Mouse (Mus musculus) bone marrow, adult 2 months (tissue): Measurements from ENCODE around the gene Rdh16f2.

ENCODE experiments used
- CTCF ChIP-seq: fragments of 200-500 bp; IDR thresholded peaks from 2 replicates; pipeline ENCODE4 v1.5.1; 2011; ENCODE audit warnings: low read length, control low read depth; ENCODE audit not compliant: control insufficient read depth, insufficient read depth
- POLR2A ChIP-seq: fragments of 200-500 bp; IDR thresholded peaks from 2 replicates; pipeline ENCODE4 v1.6.1; 2011; ENCODE audit warnings: low read depth, mild to moderate bottlenecking, control low read depth, low read length, borderline replicate concordance; ENCODE audit not compliant: control insufficient read depth

DNA sequence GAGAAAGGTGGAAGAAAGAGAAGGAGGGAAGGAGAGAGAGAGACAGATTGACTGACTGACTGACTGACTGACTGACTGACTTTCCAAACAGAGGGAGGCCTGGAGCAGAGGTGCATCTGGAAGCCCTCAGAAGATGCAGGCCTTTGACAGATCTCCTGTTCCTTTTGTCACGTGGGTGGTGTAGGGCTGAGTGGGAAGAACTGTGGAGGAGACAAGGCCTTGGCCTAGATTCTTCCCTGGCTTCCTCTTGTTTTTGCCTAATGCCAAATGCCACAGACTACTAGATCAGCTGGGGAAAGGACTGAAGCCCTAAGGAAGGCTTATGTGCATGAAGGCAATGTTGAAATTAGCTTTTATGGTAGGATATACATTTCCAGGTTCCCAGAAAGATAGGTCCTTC is 36.8 kb downstream of the Rdh16f2 start:
- TF ChIP-seq CTCF = no peak
- no peak for TF ChIP-seq POLR2A
